ENCODE assay signal across 27 mouse cellular contexts in genomic region chr1:90899816-90900215, GRCm38 (mm10). TPM values are rescaled to one million over a fixed set of nuclear protein-coding genes. Genes with fewer than 3 reads are reported as not detected.
"Had no signal": no experiment of that assay in that cellular context is flagged by ENCODE, and none has a peak within 500 bp of the region (broad histone marks: within the 10 kb centered on the region; RNA-seq: fewer than 3 reads in every experiment).

No protein-coding gene starts in this region.

- DNase-seq: kidney, postnatal 4 days; left cerebral cortex, postnatal 4 days; lung, postnatal 10 days; retina, postnatal 1 day; right cerebral cortex, postnatal 25 days; thymus, postnatal 36 days had no signal

- H3K4me1 ChIP-seq: megakaryocyte, embryonic 14.5 days; midbrain, embryonic 13.5 days had no signal

- H3K36me3 ChIP-seq: limb, embryonic 13.5 days; lung, embryonic 15.5 days; midbrain, embryonic 10.5 days; midbrain, embryonic 13.5 days; neural tube, embryonic 13.5 days had no signal

- H3K9me3 ChIP-seq: limb, embryonic 13.5 days; lung, embryonic 15.5 days; midbrain, embryonic 10.5 days; midbrain, embryonic 13.5 days; neural tube, embryonic 13.5 days had no signal

- H3K27me3 ChIP-seq: limb, embryonic 13.5 days; lung, embryonic 15.5 days; midbrain, embryonic 13.5 days; neural tube, embryonic 13.5 days had no signal

- H3K27ac ChIP-seq: liver, embryonic 14.5 days; lung, embryonic 15.5 days; midbrain, embryonic 10.5 days; midbrain, embryonic 13.5 days; neural tube, embryonic 13.5 days had no signal

- H3K9ac ChIP-seq: limb, embryonic 13.5 days; liver, embryonic 14.5 days; lung, embryonic 15.5 days; midbrain, embryonic 13.5 days; neural tube, embryonic 13.5 days had no signal

- H3K4me3 ChIP-seq: limb, embryonic 13.5 days; lung, embryonic 15.5 days; megakaryocyte, embryonic 14.5 days; midbrain, embryonic 10.5 days; midbrain, embryonic 13.5 days; myocyte; neural tube, embryonic 13.5 days had no signal

- ATAC-seq: midbrain, embryonic 13.5 days; midbrain, embryonic 16.5 days had no signal

- H3K4me2 ChIP-seq: limb, embryonic 13.5 days; liver, embryonic 11.5 days; lung, embryonic 15.5 days; midbrain, embryonic 13.5 days; neural tube, embryonic 13.5 days had no signal

RNA-seq across cellular contexts. Expression of gene Mlph, which starts 15.1 kb away (rescaled TPM):
- total RNA-seq: monocyte, adult 5-6 weeks; neutrophil, adult 5-6 weeks had no signal
- polyA plus RNA-seq: liver, embryonic 11.5 days had no signal

RNA-seq across cellular contexts. Expression of gene Prlh, which starts 53.1 kb away (rescaled TPM):
- total RNA-seq: layer of hippocampus, adult 18-20 months; layer of hippocampus, postnatal 14 days; left cerebral cortex, adult 8-10 months; left cerebral cortex, postnatal 14 days; left cerebral cortex, postnatal 4 days; monocyte, adult 5-6 weeks; neutrophil, adult 5-6 weeks had no signal
- polyA plus RNA-seq: kidney, embryonic 16.5 days; limb, embryonic 13.5 days; liver, embryonic 11.5 days; liver, embryonic 14.5 days; lung, embryonic 15.5 days; midbrain, embryonic 10.5 days; midbrain, embryonic 13.5 days; midbrain, embryonic 16.5 days; myocyte; neural tube, embryonic 13.5 days; small intestine, adult 2 months; spleen, adult 2 months; stomach, embryonic 14.5 days; urinary bladder, adult 2 months had no signal

RNA-seq across cellular contexts. Expression of gene Col6a3, which starts 56.0 kb away (rescaled TPM):
- total RNA-seq: monocyte, adult 5-6 weeks; neutrophil, adult 5-6 weeks had no signal
